Mouse (Mus musculus) layer of hippocampus, adult 9-11 months (tissue): Measurements from ENCODE around the gene Akap6.

Experiments
- DNase-seq: peaks from one replicate; pipeline ENCODE4 v3.0.0; 2022

Akap6 gene

DNA sequence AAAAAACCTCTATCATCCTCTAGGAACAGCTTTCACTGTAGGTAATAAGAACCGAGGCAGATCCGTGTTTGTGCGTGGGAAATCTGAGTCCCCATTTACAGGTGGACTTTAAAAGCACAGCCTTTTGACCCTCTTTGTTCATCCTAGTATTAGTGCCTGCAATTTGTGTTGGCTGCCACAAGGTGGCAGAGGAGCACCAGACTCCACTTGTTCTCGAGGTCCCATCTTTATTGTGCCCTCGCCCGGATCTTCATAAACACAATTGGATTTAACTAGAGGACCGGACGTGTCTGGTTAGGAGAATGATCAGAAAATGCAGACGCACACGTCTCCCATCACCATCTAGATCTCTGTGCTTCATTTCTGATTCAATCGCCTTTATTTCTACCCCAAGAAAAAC lies 219.8 kb downstream of the Akap6 start:
- no peak for DNase-seq

GRCm38 (mm10) chr12:52922510-52922909 lies 223.3 kb downstream of the Akap6 start:
- DNase-seq = no peak

GRCm38 (mm10) chr12:52925448-52925847 lies 226.3 kb downstream of the Akap6 start:
- no peak for DNase-seq

DNA sequence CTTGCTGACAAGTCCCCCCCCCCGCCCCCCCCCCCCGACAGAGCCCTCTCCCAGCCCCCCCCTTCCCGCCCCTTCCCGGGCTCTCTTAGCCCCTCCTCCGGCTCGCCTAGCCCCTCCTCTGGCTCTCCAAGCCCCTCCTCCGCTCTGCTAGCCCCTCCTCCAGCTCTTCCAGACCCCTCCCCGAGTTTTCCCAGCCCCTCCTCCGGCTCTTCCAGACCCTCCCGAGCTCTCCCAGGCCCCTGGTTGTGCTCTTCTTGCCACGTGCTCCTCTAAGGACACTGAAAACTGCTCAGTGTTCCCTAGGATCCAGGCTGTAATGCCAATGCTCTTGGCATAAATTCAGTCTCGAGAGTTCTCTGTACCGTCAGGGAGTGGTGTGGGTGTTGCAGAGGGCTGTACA lies 234.6 kb downstream of the Akap6 start:
- no peak for DNase-seq

DNA sequence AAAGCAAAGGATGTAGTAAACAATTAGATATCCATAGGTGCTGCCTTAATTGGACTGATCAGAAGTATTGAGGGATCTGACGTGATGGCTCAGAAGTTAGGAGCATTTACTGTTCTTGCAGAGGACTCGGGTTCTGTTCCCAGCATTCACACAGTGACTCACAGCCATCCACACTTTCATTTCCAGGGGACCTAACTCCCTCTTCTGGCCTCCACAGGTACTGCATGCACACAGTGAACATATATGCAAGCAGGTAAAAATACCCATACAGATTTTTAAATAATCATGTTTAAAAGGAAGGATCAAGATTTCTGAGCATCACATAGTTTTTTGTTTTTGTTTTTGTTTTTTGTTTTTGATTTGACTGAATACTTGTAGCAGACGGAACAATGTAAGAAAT lies 235.8 kb downstream of the Akap6 start:
- DNase-seq = no peak

- DNase-seq = no peak
Observed at GRCm38 (mm10) chr12:52938786-52939185, 239.6 kb downstream of the Akap6 start.

- peak; percentile 27 for DNase-seq
Observed at GRCm38 (mm10) chr12:52939324-52939946, 240.3 kb downstream of the Akap6 start.

DNA sequence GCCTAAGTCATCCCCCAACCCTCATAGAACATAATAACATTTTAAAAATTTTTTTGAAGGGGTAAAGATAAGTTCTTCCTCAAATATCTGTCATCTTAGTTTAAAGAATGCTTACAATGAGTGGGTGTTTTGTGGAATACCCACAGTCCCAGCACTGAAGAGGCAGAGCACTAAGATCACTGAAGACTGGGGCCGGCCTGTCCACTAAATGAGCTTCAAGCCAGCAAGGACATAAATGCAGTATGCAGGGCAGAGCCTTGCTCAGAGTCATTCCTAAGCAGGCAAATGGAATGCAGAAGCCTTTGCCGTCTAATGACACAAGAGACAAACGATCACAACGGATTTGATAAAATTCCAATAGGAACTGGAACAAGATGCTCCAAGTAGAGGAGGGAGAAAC lies 242.8 kb downstream of the Akap6 start:
- no peak for DNase-seq

DNA sequence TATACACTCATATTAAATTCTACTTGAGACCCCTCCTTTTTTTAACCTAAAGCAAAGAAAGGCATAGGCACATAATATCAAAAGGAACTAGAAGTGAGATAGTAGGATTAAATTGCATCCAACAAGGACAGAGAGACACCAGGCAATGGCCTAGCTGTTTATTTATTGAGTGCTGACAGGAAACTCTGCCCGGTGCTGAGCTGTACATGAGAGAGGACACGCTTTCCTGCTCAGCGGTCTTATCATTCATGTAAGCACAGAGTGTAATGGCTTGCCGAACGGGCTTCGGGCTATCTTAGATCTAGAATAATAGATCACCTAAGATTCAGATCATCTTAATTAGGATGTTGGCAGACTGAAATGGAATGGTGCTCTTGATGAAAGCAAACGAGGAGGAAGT lies 245.1 kb downstream of the Akap6 start:
- DNase-seq = no peak

- no peak for DNase-seq
Observed at GRCm38 (mm10) chr12:52944949-52945348, 245.8 kb downstream of the Akap6 start.

DNA sequence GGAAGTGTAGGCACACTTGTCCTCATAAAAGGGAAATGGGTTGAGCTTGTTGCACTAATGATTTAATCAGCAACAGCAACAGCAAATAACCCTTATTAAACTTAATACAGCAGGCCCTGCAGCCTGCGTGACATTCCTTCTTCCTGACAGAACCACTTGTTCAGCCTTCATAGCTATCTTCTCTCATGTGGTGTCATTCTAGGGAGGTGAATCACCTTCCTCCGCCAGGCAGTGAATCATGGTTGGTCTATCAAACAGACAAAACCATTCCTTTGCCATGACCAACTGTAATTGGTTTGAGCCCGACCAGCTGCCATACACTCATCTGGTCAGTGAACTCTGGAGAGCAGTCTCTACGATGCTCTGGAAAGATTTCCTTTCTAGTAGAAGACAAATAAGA lies 251.5 kb downstream of the Akap6 start:
- DNase-seq = no peak

GRCm38 (mm10) chr12:52957587-52957986 lies 258.4 kb downstream of the Akap6 start:
- no peak for DNase-seq

- no peak for DNase-seq
Observed at GRCm38 (mm10) chr12:52957994-52958393, 258.8 kb downstream of the Akap6 start.

- no peak for DNase-seq
Observed at GRCm38 (mm10) chr12:52991745-52992144, 292.6 kb downstream of the Akap6 start.

GRCm38 (mm10) chr12:53012336-53012735 lies 313.2 kb downstream of the Akap6 start:
- DNase-seq = no peak

- DNase-seq = no peak
Observed at GRCm38 (mm10) chr12:53014539-53014938, 315.4 kb downstream of the Akap6 start.

- DNase-seq = no peak
Observed at GRCm38 (mm10) chr12:53024575-53025246, 325.5 kb downstream of the Akap6 start.

DNA sequence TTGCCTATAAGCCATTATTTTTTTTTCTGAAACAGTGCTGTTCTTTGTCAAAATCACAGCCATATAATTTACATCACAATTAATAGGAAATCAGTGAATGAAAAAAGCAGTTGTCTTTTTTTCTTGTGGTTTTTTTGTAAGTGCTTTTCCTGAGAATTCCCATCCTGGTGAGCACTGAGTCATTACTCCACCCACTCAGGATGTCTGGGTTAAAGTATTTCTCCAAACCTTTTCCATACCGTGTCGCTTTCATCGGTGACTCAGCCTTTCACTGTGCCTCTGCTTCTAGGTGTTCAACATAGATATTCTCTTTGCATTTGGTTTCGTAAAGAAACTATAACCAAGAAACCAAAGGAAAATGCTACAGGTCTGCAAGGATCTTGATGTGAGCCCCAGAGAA lies 328.1 kb downstream of the Akap6 start:
- no peak for DNase-seq

DNA sequence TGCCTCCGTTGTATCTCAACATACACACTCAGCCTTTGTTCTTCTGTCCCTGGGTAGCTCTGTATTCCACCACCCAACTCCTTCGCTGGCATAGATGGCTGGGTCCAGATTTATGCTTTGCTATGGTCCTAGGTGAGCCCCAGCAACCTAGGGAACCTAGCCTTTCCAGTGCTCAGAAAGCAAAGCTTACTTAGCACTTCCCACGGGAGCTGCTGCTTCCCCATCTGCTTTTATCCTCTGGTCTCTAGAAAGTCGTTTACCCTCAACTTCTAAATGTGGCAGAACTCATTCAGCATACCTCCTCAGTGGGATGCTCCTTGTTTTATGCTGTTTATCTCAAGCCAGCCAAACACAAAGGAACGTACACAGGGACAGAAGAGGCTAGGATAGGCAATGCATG lies 329.7 kb downstream of the Akap6 start:
- peak; percentile 26 for DNase-seq

- no peak for DNase-seq
Observed at GRCm38 (mm10) chr12:53029910-53030309, 330.7 kb downstream of the Akap6 start.

DNA sequence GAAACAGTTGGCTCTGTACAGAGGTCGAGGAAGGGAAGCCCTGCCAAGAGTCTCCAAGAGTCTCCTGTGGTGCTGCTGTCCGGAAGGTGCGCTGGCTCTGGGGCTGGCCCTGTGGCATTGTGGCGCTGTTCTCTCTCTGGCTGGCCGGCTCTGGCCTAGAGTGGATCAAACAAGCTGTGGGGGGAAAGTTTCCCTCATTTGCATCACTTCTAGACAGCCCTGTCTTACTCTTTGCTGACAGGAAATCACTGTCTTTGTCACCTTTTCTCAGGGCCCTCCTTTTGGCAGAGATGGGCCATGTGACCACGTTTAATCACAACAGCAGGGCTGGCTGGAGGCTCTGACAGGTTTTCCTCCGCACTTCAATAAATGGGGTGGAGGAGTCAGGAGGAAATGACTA lies 333.6 kb downstream of the Akap6 start:
- peak; percentile 37 for DNase-seq

- DNase-seq = peak; percentile 92
Observed at GRCm38 (mm10) chr12:53033404-53033913, 334.3 kb downstream of the Akap6 start.

DNA sequence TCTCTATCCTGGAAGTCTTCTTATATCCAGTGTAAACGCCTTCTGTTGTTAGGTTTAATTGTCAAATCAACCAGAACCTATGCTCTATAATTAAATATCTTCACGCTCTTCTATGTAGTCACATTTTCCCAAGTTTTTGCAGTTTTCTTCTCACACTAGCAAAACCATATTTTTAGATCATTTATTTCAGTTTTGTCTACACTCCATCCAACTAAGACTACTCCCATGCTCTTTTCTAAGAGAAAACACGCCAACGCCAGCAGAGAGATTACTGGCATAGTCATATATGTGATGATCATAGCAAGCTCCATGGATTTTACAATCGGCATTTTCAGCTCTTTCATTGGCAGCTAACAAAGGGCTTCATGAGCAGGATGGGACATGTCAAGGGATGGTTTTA lies 341.5 kb downstream of the Akap6 start:
- DNase-seq = no peak

DNA sequence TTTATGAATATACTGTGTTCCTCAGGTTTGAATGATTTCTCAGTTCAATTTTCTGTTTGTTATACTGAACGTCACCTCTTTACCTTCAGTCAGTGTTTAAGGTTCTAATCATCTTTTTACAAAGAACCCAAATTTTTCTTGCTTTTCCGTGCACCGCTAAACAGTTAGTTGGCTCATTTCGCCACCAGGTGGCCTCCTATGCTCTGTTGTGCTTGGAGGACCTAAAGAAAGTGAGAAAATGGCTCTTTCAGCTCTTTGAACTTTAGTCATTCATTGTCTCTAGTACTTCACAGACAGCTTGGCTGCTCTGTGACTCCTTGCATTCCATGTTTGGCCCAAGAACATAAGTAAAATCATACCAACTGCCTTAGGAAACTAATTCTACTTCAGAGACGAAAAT lies 343.6 kb downstream of the Akap6 start:
- DNase-seq = no peak

- no peak for DNase-seq
Observed at GRCm38 (mm10) chr12:53057606-53058005, 358.4 kb downstream of the Akap6 start.
